Comparison of ENCODE assay signal across 8 mouse cellular contexts in the genomic region with DNA sequence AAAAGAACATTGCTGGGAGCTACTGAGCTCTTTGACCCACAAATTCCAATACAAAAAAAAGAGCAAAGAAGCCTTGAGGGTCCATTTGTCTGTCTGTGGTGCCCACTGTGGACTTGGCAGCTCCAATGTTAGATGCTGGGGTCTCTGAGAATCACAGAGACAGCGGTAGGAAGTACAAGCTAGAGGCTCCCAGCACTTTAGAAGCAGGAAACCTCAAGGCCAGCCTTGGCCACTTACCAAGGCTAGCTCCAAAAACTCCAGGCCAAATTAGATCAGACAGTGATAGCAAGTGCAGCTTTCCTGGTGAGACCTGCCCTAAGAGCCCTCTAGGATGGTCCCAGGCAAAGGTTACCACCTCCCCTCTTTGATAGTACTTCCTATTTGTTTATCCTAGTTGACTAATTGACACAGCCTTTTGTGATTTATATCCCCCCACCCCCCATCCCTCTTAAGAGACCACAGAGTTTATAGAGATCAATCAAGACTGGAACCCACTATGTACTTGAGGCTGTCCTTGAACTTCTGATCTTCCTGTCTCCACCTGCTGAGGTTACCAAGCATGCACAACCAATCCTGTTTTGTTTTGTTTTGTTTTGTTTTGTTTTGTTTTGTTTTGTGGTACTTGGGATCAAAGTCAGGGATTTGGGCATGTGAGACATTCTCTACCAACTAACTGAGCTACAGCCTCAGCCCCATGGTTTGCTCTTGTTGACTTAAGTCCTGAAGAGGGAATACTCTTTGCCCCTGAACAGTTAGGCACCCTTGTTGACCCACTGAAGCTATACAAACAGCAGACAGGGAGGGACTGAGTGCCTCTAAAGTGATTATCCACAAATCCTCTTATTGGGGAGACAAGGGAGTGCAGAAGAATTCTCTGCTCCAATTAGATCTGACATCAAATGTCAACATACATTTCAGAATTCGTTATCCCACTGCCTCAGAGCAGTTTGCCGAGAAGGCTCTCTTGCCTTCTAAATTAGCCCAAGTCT.
DNase-seq lines count a peak whose midpoint lies in the region; ATAC-seq and TF ChIP-seq lines count a peak whose summit lies in the region.

No protein-coding gene starts in this region.

- H3K9ac ChIP-seq in forebrain, postnatal 0 days, result no peak overlapping the region
- no peak overlapping the region for H3K9ac ChIP-seq in lung, postnatal 0 days (replicated peaks; ENCODE audit: low read depth)
- H3K9ac ChIP-seq in heart, embryonic 16.5 days (ENCODE audit: low read length), result no peak overlapping the region

- no peaks in the 10 kb centered on the region for H3K27me3 ChIP-seq in forebrain, embryonic 10.5 days (ENCODE audit: poor library complexity, severe bottlenecking)
- no peaks in the 10 kb centered on the region for H3K27me3 ChIP-seq in forebrain, postnatal 0 days (ENCODE audit: insufficient read depth, low read length)
- H3K27me3 ChIP-seq in lung, postnatal 0 days (replicated peaks; ENCODE audit: insufficient read depth, low read length), result no peaks in the 10 kb centered on the region
- no peaks in the 10 kb centered on the region for H3K27me3 ChIP-seq in heart, embryonic 16.5 days (ENCODE audit: control insufficient read depth, insufficient read depth, low read length)

- H3K4me3 ChIP-seq in forebrain, embryonic 10.5 days, result no peak overlapping the region
- no peak overlapping the region for H3K4me3 ChIP-seq in forebrain, postnatal 0 days (ENCODE audit: low read depth, low read length)
- no peak overlapping the region for H3K4me3 ChIP-seq in lung, postnatal 0 days (ENCODE audit: low read depth, low read length)
- H3K4me3 ChIP-seq in heart, embryonic 16.5 days (ENCODE audit: low read length), result no peak overlapping the region

- 65% methylated on average over 3 of the region's 3 CpGs for WGBS in forebrain, embryonic 10.5 days
- WGBS in forebrain, postnatal 0 days, result 40% methylated on average over 3 of the region's 3 CpGs
- WGBS in lung, postnatal 0 days, result 59% methylated on average over 3 of the region's 3 CpGs
- WGBS in heart, embryonic 16.5 days, result 61% methylated on average over 3 of the region's 3 CpGs

- no peak overlapping the region for H3K4me2 ChIP-seq in forebrain, postnatal 0 days (ENCODE audit: low read depth)
- H3K4me2 ChIP-seq in lung, postnatal 0 days (replicated peaks; ENCODE audit: low read depth, low read length), result no peak overlapping the region
- H3K4me2 ChIP-seq in heart, embryonic 16.5 days (ENCODE audit: low read depth, low read length), result no peak overlapping the region

- no peak for ATAC-seq in forebrain, postnatal 0 days
- ATAC-seq in lung, postnatal 0 days, result no peak
- no peak for ATAC-seq in heart, embryonic 16.5 days (replicated peaks; ENCODE audit: extremely low read depth, insufficient read depth, low FRiP score)

- no peak for TF ChIP-seq CTCF in forebrain, postnatal 0 days (IDR thresholded peaks at IDR 0.05; ENCODE audit: low read depth)
- TF ChIP-seq CTCF in lung, postnatal 0 days (IDR thresholded peaks at IDR 0.05), result no peak

- no peaks in the 10 kb centered on the region; the same call in 1 of the 2 replicates for H3K9me3 ChIP-seq in forebrain, embryonic 10.5 days
- H3K9me3 ChIP-seq in forebrain, postnatal 0 days (ENCODE audit: low read length), result no peaks in the 10 kb centered on the region
- H3K9me3 ChIP-seq in lung, postnatal 0 days (ENCODE audit: low read length), result no peaks in the 10 kb centered on the region
- H3K9me3 ChIP-seq in heart, embryonic 16.5 days (replicated peaks; ENCODE audit: control insufficient read depth, low read length), result no peaks in the 10 kb centered on the region

- H3K4me1 ChIP-seq in forebrain, embryonic 10.5 days, result peaks cover 48% of the 10 kb centered on the region
- no peaks in the 10 kb centered on the region for H3K4me1 ChIP-seq in forebrain, postnatal 0 days (ENCODE audit: insufficient read depth)
- H3K4me1 ChIP-seq in lung, postnatal 0 days (ENCODE audit: insufficient read depth, low read depth, low read length), result peaks cover 21% of the 10 kb centered on the region; the same call in 1 of the 2 replicates
- peaks cover 41% of the 10 kb centered on the region for H3K4me1 ChIP-seq in heart, embryonic 16.5 days (ENCODE audit: control insufficient read depth, insufficient read depth, low read length)

- peak overlapping the region; percentile 71 for H3K27ac ChIP-seq in forebrain, embryonic 10.5 days
- H3K27ac ChIP-seq in forebrain, postnatal 0 days (ENCODE audit: low read depth, low read length), result no peak overlapping the region
- peak overlapping the region; percentile 57; the same call in 1 of the 2 replicates for H3K27ac ChIP-seq in lung, postnatal 0 days (ENCODE audit: low read length)
- peak overlapping the region; percentile 85 for H3K27ac ChIP-seq in heart, embryonic 16.5 days (ENCODE audit: low read length)

- TF ChIP-seq EP300 in lung, postnatal 0 days (IDR thresholded peaks at IDR 0.05), result no peak

- no peak for DNase-seq in forebrain, embryonic 10.5 days (ENCODE audit: extremely low spot score, low spot score)
- no peak for DNase-seq in forebrain, postnatal 0 days
- no peak for DNase-seq in lung, postnatal 0 days (ENCODE audit: low spot score)
- no peak for DNase-seq in lung, postnatal 25 days (ENCODE audit: low spot score)
- DNase-seq in retina, postnatal 1 day, result peak; percentile 64
- DNase-seq in layer of hippocampus, postnatal 14 days (ENCODE audit: low spot score in 2 of 2), result no peak
- DNase-seq in spleen, adult 12 weeks (ENCODE audit: low spot score), result no peak

- no peaks in the 10 kb centered on the region; the same call in 1 of the 2 replicates for H3K36me3 ChIP-seq in forebrain, embryonic 10.5 days (replicated peaks)
- no peaks in the 10 kb centered on the region for H3K36me3 ChIP-seq in forebrain, postnatal 0 days (ENCODE audit: insufficient read depth)
- no peaks in the 10 kb centered on the region for H3K36me3 ChIP-seq in lung, postnatal 0 days (ENCODE audit: insufficient read depth, low read length)
- H3K36me3 ChIP-seq in heart, embryonic 16.5 days (ENCODE audit: control insufficient read depth, insufficient read depth), result 0 out of 2 replicates have a peak, but pooled peaks cover 3% of the 10 kb centered on the region
